Mouse (Mus musculus): Measurements from ENCODE around the gene Pnmt.
A peak's percentile ranks its signal among the peaks of the same experiment; 100 is the strongest.

Gene Pnmt

GRCm38 (mm10) chr11:98385638-98386585 is at the start of gene Pnmt:
Gene Pnmt, plus strand, starts transcription at chr11:98386450.
- DNase-seq, result no peak

GRCm38 (mm10) chr11:98338507-98338961 is 47.7 kb upstream of the Pnmt start:
- no peak for DNase-seq

- DNase-seq, result no peak
Observed at GRCm38 (mm10) chr11:98339071-98339501, 47.2 kb upstream of the Pnmt start.

- no peak for DNase-seq
Observed at GRCm38 (mm10) chr11:98339679-98340287, 46.5 kb upstream of the Pnmt start.

- DNase-seq, result no peak
Observed at GRCm38 (mm10) chr11:98340597-98340996, 45.7 kb upstream of the Pnmt start.

- DNase-seq, result no peak
Observed at GRCm38 (mm10) chr11:98341174-98341573, 45.1 kb upstream of the Pnmt start.

GRCm38 (mm10) chr11:98342000-98342945 is 44.0 kb upstream of the Pnmt start:
- DNase-seq, result peak; percentile 91

GRCm38 (mm10) chr11:98345253-98345652 is 41.0 kb upstream of the Pnmt start:
- peak; percentile 86 for DNase-seq

- DNase-seq, result no peak
Observed at GRCm38 (mm10) chr11:98346168-98346567, 40.1 kb upstream of the Pnmt start.

- no peak for DNase-seq
Observed at GRCm38 (mm10) chr11:98347385-98348082, 38.7 kb upstream of the Pnmt start.

- peak; percentile 72 for DNase-seq
Observed at GRCm38 (mm10) chr11:98348083-98348961, 37.9 kb upstream of the Pnmt start, which contains the start of gene Ppp1r1b. Gene Ppp1r1b, plus strand, starts transcription at chr11:98348404.

GRCm38 (mm10) chr11:98349308-98349707 is 36.9 kb upstream of the Pnmt start:
- DNase-seq, result no peak

- DNase-seq, result no peak
Observed at GRCm38 (mm10) chr11:98352272-98352990, 33.8 kb upstream of the Pnmt start.

GRCm38 (mm10) chr11:98353651-98354211 is 32.5 kb upstream of the Pnmt start:
- no peak for DNase-seq

GRCm38 (mm10) chr11:98354445-98354844 is 31.8 kb upstream of the Pnmt start:
- no peak for DNase-seq

- DNase-seq, result peak; percentile 71
Observed at GRCm38 (mm10) chr11:98355732-98356299, 30.4 kb upstream of the Pnmt start.

- DNase-seq, result no peak
Observed at GRCm38 (mm10) chr11:98356625-98357394, 29.4 kb upstream of the Pnmt start.

- no peak for DNase-seq
Observed at GRCm38 (mm10) chr11:98357396-98358160, 28.7 kb upstream of the Pnmt start.
